Mouse (Mus musculus) stomach, embryonic 15.5 days (tissue): ENCODE measurements around the gene Rps16. TPM values are rescaled to one million over a fixed set of nuclear protein-coding genes. Genes with fewer than 3 reads are reported as not detected.
A peak's percentile ranks its signal among the peaks of the same experiment; 100 is the strongest.

Experiments used
- ATAC-seq: fragments of 200-750 bp; cut with Nextera tagmentation; 2 replicates; pipeline ENCODE4 v1.8.0; 2017; ENCODE audit warnings: low read depth, moderate number of reproducible peaks, moderate TSS enrichment; ENCODE audit not compliant: insufficient read depth, low FRiP score
- H3K27ac ChIP-seq: fragments of 300-500 bp; sonication (generic); 2 replicates; pipeline ENCODE4 v1.5.1; 2015; ENCODE audit warnings: mild to moderate bottlenecking, inconsistent platforms
- H3K27me3 ChIP-seq: fragments of 300-500 bp; sonication (generic); replicated peaks from 2 replicates; pipeline ENCODE4 v1.6.1; 2015; ENCODE audit warnings: inconsistent platforms
- H3K36me3 ChIP-seq: fragments of 300-500 bp; sonication (generic); 2 replicates; pipeline ENCODE4 v1.6.1; 2015; ENCODE audit warnings: inconsistent platforms
- H3K4me1 ChIP-seq: fragments of 300-500 bp; sonication (generic); 2 replicates; pipeline ENCODE4 v1.6.1; 2015; ENCODE audit warnings: inconsistent platforms
- H3K4me2 ChIP-seq: fragments of 300-500 bp; sonication (generic); 2 replicates; pipeline ENCODE4 v1.6.1; 2015; ENCODE audit warnings: mild to moderate bottlenecking, inconsistent platforms
- H3K4me3 ChIP-seq: fragments of 300-500 bp; sonication (generic); replicated peaks from 2 replicates; pipeline ENCODE4 v1.5.1; 2015; ENCODE audit warnings: inconsistent platforms
- H3K9ac ChIP-seq: fragments of 300-500 bp; sonication (generic); 2 replicates; pipeline ENCODE4 v1.6.1; 2015; ENCODE audit warnings: inconsistent platforms
- H3K9me3 ChIP-seq: fragments of 300-500 bp; sonication (generic); 2 replicates; pipeline ENCODE4 v1.6.1; 2016; ENCODE audit warnings: inconsistent platforms
- WGBS: fragments of 180-500 bp; shearing (Covaris S2); methylation state at CpG from one replicate; pipeline ENCODE4 v1.1.7; 2015; 5-methylcytosine and 5-hydroxymethylcytosine counted together
- polyA plus RNA-seq: library from polyadenylated mRNA; unstranded; fragments of >200 nt; fragmentation: Nextera tagmentation; extraction: Ambion mirVana; gene quantifications from 2 replicates; pipeline ENCODE4 v1.2.1, GENCODE M21; 2015

The Rps16 gene
- polyA plus RNA-seq, 1 experiment from 2014 or later: 826 TPM

DNA sequence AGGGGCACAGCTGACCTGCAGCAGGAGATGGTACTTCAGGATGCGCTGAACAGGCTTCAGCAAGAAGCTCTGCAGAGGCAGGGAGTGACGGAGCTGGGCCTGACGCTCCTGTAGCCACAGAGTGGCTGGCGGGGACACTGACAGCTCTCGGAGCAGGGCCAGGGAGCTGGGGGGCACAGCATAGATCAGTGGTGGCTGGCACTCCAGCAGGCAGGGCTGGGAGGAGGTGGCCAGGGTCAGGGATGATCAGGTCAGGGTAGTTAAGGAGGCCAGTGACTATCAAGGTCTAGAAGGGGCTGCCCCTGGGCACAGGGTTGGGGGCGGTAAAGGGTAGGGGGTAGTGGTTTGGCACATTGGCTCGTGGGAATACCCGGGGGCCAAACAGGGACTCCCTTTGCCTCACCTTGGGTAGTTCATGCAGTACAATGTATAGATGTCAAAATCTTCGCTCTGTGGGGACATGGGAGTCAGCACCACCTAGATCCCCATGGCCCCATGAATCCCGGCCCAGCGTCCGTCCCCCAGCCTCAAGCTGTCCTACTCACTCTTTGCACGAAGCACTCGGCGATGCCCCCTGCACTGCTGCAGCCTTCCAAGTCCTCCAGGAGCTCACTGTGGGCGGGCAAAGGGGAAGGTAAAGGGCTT, 17.9 kb downstream of the Rps16 start:
- 88% methylated on average over 16 of the region's 16 CpGs for WGBS
- Histone ChIP-seq H3K4me3 (no peak overlapping the region), H3K9me3 (no peaks in the 10 kb centered on the region), H3K4me2 (no peak overlapping the region), H3K9ac (no peak overlapping the region), H3K4me1 (peaks cover 16% of the 10 kb centered on the region), H3K36me3 (peaks cover 39% of the 10 kb centered on the region), H3K27me3 (no peaks in the 10 kb centered on the region), H3K27ac (no peak overlapping the region)
- ATAC-seq: no peak

- ATAC-seq: no peak
- Histone ChIP-seq H3K27ac (no peak overlapping the region), H3K27me3 (no peaks in the 10 kb centered on the region), H3K4me1 (peaks cover 20% of the 10 kb centered on the region), H3K36me3 (peaks cover 27% of the 10 kb centered on the region), H3K4me3 (peak overlapping the region; percentile 63), H3K9ac (no peak overlapping the region), H3K4me2 (peak overlapping the region; percentile 69), H3K9me3 (no peaks in the 10 kb centered on the region)
- WGBS: 89% methylated on average over 14 of the region's 14 CpGs
Observed at GRCm38 (mm10) chr7:28370051-28370450, 19.6 kb downstream of the Rps16 start.

DNA sequence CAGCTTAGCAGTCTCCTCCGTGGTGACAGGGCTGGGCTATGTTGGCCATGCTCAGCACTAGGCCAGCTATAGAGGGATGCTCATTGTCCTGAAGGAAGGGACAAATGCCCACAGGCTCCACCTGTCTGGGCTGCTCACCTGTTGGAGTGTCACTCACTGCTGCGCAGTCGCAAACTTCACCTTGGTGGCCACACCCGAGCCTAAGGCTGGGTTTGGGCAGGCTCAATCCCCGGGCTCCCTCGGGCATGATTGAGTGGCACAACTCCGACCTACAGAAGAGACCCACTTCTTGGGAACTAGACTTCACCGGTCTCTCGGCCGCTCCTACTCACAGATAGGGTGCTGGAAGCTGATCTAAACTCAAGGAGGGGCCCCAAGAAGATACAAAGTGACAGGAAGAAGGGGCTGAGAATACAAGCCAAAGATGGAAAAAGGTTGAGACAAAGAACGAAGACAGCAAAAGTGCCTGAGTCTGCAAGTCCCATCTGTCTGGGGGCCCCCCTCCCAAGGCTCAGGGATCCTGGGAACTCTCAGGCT, 20.6 kb downstream of the Rps16 start:
- H3K4me1 ChIP-seq: peaks cover 21% of the 10 kb centered on the region
- peak overlapping the region; percentile 58 for H3K9ac ChIP-seq
- no peaks in the 10 kb centered on the region for H3K27me3 ChIP-seq
- no peak for ATAC-seq
- H3K36me3 ChIP-seq: peaks cover 19% of the 10 kb centered on the region
- H3K4me3 ChIP-seq: peak overlapping the region; percentile 63
- WGBS: 4% methylated on average over 11 of the region's 11 CpGs
- H3K4me2 ChIP-seq: peak overlapping the region; percentile 69
- no peaks in the 10 kb centered on the region for H3K9me3 ChIP-seq
- H3K27ac ChIP-seq: peak overlapping the region; percentile 95

DNA sequence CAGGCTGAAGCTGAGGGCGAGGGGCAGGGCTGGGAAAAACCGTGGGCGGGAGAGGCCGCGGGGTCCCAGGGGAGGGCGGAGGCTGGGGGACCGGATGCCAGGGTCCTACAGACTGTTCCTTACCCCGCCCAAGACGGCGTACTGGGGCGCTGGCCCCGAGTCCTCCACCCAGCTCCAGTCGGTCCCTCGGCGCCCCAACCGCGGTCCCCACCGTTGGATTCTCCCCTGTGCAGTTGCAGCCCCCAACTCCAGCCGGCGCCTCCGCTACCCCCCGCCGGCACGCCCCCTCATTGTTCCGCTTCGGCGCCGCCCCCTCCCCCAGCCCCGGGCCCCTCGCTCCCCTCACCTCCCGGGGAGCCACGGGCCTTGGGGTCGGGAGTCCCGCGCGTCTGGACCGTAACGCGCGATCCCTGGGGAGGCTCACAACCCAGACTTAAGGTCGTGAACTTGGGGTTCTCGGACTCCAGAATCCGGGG, 21.1 kb downstream of the Rps16 start:
- Histone ChIP-seq H3K4me2 (peak overlapping the region; percentile 69), H3K4me1 (peaks cover 26% of the 10 kb centered on the region), H3K36me3 (peaks cover 16% of the 10 kb centered on the region), H3K9me3 (no peaks in the 10 kb centered on the region), H3K27me3 (no peaks in the 10 kb centered on the region), H3K9ac (peak overlapping the region; percentile 58), H3K4me3 (peak overlapping the region; percentile 63), H3K27ac (peak overlapping the region; percentile 95)
- under 1% methylated on average over 40 of the region's 43 CpGs for WGBS
- ATAC-seq: no peak

- Histone ChIP-seq H3K9ac (peak within 1 kb of the TSS; percentile 58), H3K36me3 (peaks cover 11% of the 10 kb centered on the region), H3K4me1 (peaks cover 33% of the 10 kb centered on the region), H3K4me2 (peak within 1 kb of the TSS; percentile 69), H3K4me3 (peak within 1 kb of the TSS; percentile 63), H3K27ac (peak within 1 kb of the TSS; percentile 95), H3K9me3 (no peaks in the 10 kb centered on the region), H3K27me3 (no peaks in the 10 kb centered on the region)
- peak; percentile 89 for ATAC-seq
- WGBS: under 1% methylated on average over 66 of the region's 66 CpGs
Observed at GRCm38 (mm10) chr7:28372251-28373108, 22.0 kb downstream of the Rps16 start, which contains the start of gene Plekhg2. Plekhg2 (minus strand) TSS chr7:28372599.

GRCm38 (mm10) chr7:28373131-28373581, 22.7 kb downstream of the Rps16 start:
- peak overlapping the region; percentile 95 for H3K27ac ChIP-seq
- H3K4me2 ChIP-seq: peak overlapping the region; percentile 69
- ATAC-seq: peak; percentile 0; the same call in 1 of the 2 replicates
- peaks cover 9% of the 10 kb centered on the region for H3K36me3 ChIP-seq
- H3K27me3 ChIP-seq: no peaks in the 10 kb centered on the region
- H3K4me3 ChIP-seq: peak overlapping the region; percentile 63
- no peak overlapping the region; the same call in 1 of the 2 replicates for H3K9ac ChIP-seq
- H3K4me1 ChIP-seq: peaks cover 40% of the 10 kb centered on the region
- no peaks in the 10 kb centered on the region for H3K9me3 ChIP-seq
- under 1% methylated on average over 9 of the region's 9 CpGs for WGBS

DNA sequence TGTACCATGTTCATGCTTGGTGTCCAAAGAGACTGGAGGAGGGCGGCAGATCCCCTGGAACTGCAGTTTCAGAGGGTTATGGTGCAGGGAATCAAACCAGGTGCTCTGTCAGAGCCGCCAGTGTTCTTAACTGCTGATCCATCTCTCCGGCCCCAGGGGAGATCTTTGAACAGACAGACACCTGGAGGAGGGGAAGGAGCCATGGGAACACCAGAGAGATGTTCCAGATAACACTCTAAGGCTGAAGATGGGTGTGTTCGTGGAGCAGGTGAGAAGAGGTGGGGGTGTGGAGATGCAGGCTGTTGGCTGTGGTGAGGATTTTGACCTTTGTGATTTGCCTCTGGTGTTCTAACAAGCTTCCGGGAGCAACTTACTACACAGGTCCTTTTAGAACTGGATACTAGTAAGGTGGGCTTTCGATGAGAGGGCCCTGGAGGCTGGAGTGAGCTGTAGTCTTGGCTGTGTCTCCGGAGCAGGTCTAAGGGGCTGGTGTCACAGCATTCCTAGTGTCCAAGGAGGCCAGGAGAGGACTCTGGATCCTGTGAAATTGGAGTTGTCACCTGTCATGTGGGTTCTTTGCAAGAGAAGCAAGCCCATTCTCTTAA, 23.5 kb downstream of the Rps16 start:
- Histone ChIP-seq H3K4me3 (no peak overlapping the region), H3K4me2 (no peak overlapping the region), H3K9me3 (no peaks in the 10 kb centered on the region), H3K9ac (no peak overlapping the region), H3K27ac (peak overlapping the region; percentile 100), H3K36me3 (peaks cover 8% of the 10 kb centered on the region), H3K4me1 (peaks cover 41% of the 10 kb centered on the region), H3K27me3 (no peaks in the 10 kb centered on the region)
- 75% methylated on average over 7 of the region's 7 CpGs for WGBS
- ATAC-seq: no peak

GRCm38 (mm10) chr7:28374647-28375046, 24.2 kb downstream of the Rps16 start:
- peak overlapping the region; percentile 100 for H3K27ac ChIP-seq
- ATAC-seq: no peak
- peak overlapping the region; percentile 82 for H3K4me2 ChIP-seq
- 65% methylated on average over 10 of the region's 10 CpGs for WGBS
- peaks cover 8% of the 10 kb centered on the region for H3K36me3 ChIP-seq
- H3K27me3 ChIP-seq: no peaks in the 10 kb centered on the region
- H3K4me3 ChIP-seq: peak overlapping the region; percentile 32; the same call in 1 of the 2 replicates
- H3K9ac ChIP-seq: no peak overlapping the region
- no peaks in the 10 kb centered on the region for H3K9me3 ChIP-seq
- peaks cover 45% of the 10 kb centered on the region for H3K4me1 ChIP-seq

GRCm38 (mm10) chr7:28375176-28375921, 24.9 kb downstream of the Rps16 start:
- WGBS: under 1% methylated on average over 34 of the region's 36 CpGs

GRCm38 (mm10) chr7:28376011-28376771, 25.7 kb downstream of the Rps16 start:
- 2% methylated on average over 30 of the region's 30 CpGs for WGBS
- peak; percentile 10; the same call in 1 of the 2 replicates for ATAC-seq
- Histone ChIP-seq H3K4me1 (peaks cover 40% of the 10 kb centered on the region), H3K9ac (peak overlapping the region; percentile 50; the same call in 1 of the 2 replicates), H3K9me3 (no peaks in the 10 kb centered on the region), H3K4me2 (peak overlapping the region; percentile 82), H3K27me3 (no peaks in the 10 kb centered on the region), H3K27ac (peak overlapping the region; percentile 100), H3K4me3 (peak overlapping the region; percentile 32), H3K36me3 (peaks cover 8% of the 10 kb centered on the region; the same call in 1 of the 2 replicates)

More at GRCm38 (mm10) chr7:28375176-28375921, 24.9 kb downstream of the Rps16 start:
- peak; percentile 45 for ATAC-seq
- peak overlapping the region; percentile 82 for H3K4me2 ChIP-seq
- peak overlapping the region; percentile 50; the same call in 1 of the 2 replicates for H3K9ac ChIP-seq
- no peaks in the 10 kb centered on the region for H3K27me3 ChIP-seq
- H3K36me3 ChIP-seq: peaks cover 8% of the 10 kb centered on the region; the same call in 1 of the 2 replicates
- peak overlapping the region; percentile 32 for H3K4me3 ChIP-seq
- H3K4me1 ChIP-seq: peaks cover 40% of the 10 kb centered on the region
- no peaks in the 10 kb centered on the region for H3K9me3 ChIP-seq
- peak overlapping the region; percentile 100 for H3K27ac ChIP-seq
